Mouse (Mus musculus) limb, embryonic 14.5 days (tissue): Measurements from ENCODE around the gene Epha6. TPM values are rescaled to one million over a fixed set of nuclear protein-coding genes. Genes with fewer than 3 reads are reported as not detected.

Source experiments
- ATAC-seq: fragments of 200-750 bp; cut with Nextera tagmentation; 2 replicates; pipeline ENCODE4 v1.8.0; 2017; ENCODE audit warnings: low read depth, moderate number of reproducible peaks, moderate TSS enrichment; ENCODE audit not compliant: low FRiP score
- DNase-seq: peaks from one replicate; pipeline ENCODE4 v3.0.0-alpha.2; 2015; ENCODE audit warnings: low spot score
- H3K27ac ChIP-seq: fragments of 300-500 bp; sonication (generic); replicated peaks from 2 replicates; pipeline ENCODE4 v1.5.1; 2014; ENCODE audit warnings: low read depth, mild to moderate bottlenecking, low read length, moderate library complexity, mixed read lengths
- H3K27me3 ChIP-seq: fragments of 300-500 bp; sonication (generic); 2 replicates; pipeline ENCODE4 v1.6.1; 2014; ENCODE audit warnings: low read length, mixed read lengths; ENCODE audit not compliant: control insufficient read depth, insufficient read depth
- H3K36me3 ChIP-seq: fragments of 300-500 bp; sonication (generic); 2 replicates; pipeline ENCODE4 v1.6.1; 2014; ENCODE audit warnings: mild to moderate bottlenecking, low read length, moderate library complexity, mixed read lengths; ENCODE audit not compliant: control insufficient read depth, insufficient read depth
- H3K4me1 ChIP-seq: fragments of 300-500 bp; sonication (generic); 2 replicates; pipeline ENCODE4 v1.6.1; 2014; ENCODE audit warnings: antibody characterized with exemption, low read length, mixed read lengths; ENCODE audit not compliant: control insufficient read depth, insufficient read depth
- H3K4me2 ChIP-seq: fragments of 300-500 bp; sonication (generic); replicated peaks from 2 replicates; pipeline ENCODE4 v1.6.1; 2014; ENCODE audit warnings: low read depth, mild to moderate bottlenecking, low read length, moderate library complexity; ENCODE audit not compliant: severe bottlenecking
- H3K4me3 ChIP-seq: fragments of 300-500 bp; sonication (generic); replicated peaks from 2 replicates; pipeline ENCODE4 v1.5.1; 2014; ENCODE audit warnings: low read length
- H3K9ac ChIP-seq: fragments of 300-500 bp; sonication (generic); 2 replicates; pipeline ENCODE4 v1.6.1; 2014; ENCODE audit warnings: mild to moderate bottlenecking, low read depth, low read length, moderate library complexity; ENCODE audit not compliant: severe bottlenecking
- H3K9me3 ChIP-seq: fragments of 300-500 bp; sonication (generic); 2 replicates; pipeline ENCODE4 v1.6.1; 2016; ENCODE audit warnings: low read length; ENCODE audit not compliant: control insufficient read depth
- POLR2A ChIP-seq: fragments of 200-500 bp; IDR thresholded peaks from 2 replicates; pipeline ENCODE4 v1.8.0; 2012; ENCODE audit warnings: inconsistent platforms, mild to moderate bottlenecking, moderate library complexity, borderline replicate concordance; ENCODE audit not compliant: insufficient read depth, insufficient read length; ENCODE audit errors: extremely low read depth
- WGBS: fragments of 180-500 bp; shearing (Covaris S2); extraction: QIAGEN DNeasy Blood & Tissue Kit; methylation state at CpG from one replicate; pipeline ENCODE4 v1.1.7; 2014; 5-methylcytosine and 5-hydroxymethylcytosine counted together
- polyA plus RNA-seq, 2 experiments: library from polyadenylated mRNA; depleted of rRNA in 1 of 2; stranded (reverse) in 1 of 2; unstranded in 1 of 2; fragments of >200 nt; fragmentation: Nextera tagmentation in 1 of 2; extraction: Ambion mirVana in 1 of 2; gene quantifications; 2 replicates each; pipeline versions ENCODE4 v1.2.1 to v1.2.3; 2012 to 2014

Epha6 gene
- polyA plus RNA-seq, 2 experiments: 0.35 to 0.67 TPM

GRCm38 (mm10) chr16:60233985-60234766 is 371.2 kb downstream of the Epha6 start:
- 92% methylated on average over 5 of the region's 5 CpGs for WGBS
- no peaks in the 10 kb centered on the region for H3K36me3 ChIP-seq
- TF ChIP-seq POLR2A: no peak
- H3K4me3 ChIP-seq: no peak overlapping the region
- no peak overlapping the region for H3K27ac ChIP-seq
- DNase-seq (no peak), ATAC-seq (no peak)
- H3K4me2 ChIP-seq: no peak overlapping the region
- no peak overlapping the region for H3K9ac ChIP-seq
- H3K9me3 ChIP-seq: no peaks in the 10 kb centered on the region
- H3K4me1 ChIP-seq: no peaks in the 10 kb centered on the region
- no peaks in the 10 kb centered on the region for H3K27me3 ChIP-seq

DNA sequence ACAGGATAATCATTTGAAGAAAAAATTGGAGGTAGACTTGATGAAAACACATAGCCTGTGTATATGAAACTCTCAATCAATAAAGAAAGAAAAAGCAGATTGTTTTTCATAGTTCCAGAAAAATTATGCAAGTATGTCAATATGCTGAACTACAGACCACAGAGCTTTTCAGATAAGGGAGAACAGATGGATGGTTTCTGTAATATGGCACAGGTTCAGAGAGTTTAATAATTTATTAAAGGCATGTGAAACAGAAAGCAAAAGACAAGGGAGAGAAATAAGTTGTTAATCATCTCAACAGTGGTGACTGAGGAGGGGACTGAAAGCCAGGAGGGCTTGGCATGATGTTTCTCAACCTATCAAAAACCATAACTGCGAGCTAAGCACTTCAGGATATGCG is 372.3 kb downstream of the Epha6 start:
- Histone ChIP-seq H3K9me3 (no peaks in the 10 kb centered on the region), H3K4me2 (no peak overlapping the region), H3K4me1 (no peaks in the 10 kb centered on the region), H3K9ac (no peak overlapping the region), H3K4me3 (no peak overlapping the region), H3K36me3 (no peaks in the 10 kb centered on the region), H3K27me3 (no peaks in the 10 kb centered on the region), H3K27ac (no peak overlapping the region)
- ATAC-seq (no peak), DNase-seq (peak; percentile 15)
- TF ChIP-seq POLR2A: no peak
- 81% methylated on average over 2 of the region's 2 CpGs for WGBS

DNA sequence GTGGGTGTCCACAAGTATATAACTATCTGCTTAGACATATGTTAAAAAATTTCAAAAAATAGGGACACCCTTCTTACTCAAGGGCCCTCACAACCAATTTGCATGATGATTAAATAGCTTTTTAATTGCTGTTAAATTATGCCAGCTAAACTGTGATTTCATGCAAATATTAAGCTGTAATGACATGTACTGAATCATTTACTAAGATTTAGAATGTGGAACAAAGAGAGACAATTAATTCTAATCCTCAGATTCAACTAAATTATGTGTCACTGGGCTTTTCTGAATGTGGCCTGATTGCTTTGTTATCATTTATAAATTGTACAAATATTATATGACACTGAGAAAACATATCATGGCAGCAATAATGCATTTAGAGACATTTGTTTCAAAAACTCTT is 396.2 kb downstream of the Epha6 start:
- no peak for TF ChIP-seq POLR2A
- H3K27me3 ChIP-seq: no peaks in the 10 kb centered on the region
- H3K9ac ChIP-seq: no peak overlapping the region
- no peak overlapping the region for H3K4me3 ChIP-seq
- no peaks in the 10 kb centered on the region for H3K36me3 ChIP-seq
- ATAC-seq (no peak), DNase-seq (no peak)
- H3K9me3 ChIP-seq: no peaks in the 10 kb centered on the region
- H3K4me2 ChIP-seq: no peak overlapping the region
- no peak overlapping the region for H3K27ac ChIP-seq
- H3K4me1 ChIP-seq: no peaks in the 10 kb centered on the region

DNA sequence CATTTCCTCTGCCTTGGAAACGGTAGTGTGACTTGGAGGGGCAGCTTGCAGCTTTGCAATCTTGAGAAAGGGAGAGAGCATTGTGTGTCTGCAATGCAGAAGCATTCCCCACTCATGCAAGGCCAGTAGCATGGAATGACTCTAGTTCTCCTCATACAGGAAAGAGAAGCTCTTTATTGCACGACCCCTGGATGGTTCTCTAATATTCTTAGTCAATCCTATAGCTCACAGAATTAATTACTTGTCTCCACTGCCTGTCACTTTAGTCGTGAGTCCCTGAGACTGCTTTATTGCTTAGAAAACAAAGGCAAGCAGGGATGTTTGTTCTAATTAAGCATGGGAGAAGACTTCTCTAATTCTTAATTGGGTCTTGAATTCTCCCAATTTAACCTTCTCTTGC is 429.8 kb downstream of the Epha6 start:
- Histone ChIP-seq H3K4me1 (no peaks in the 10 kb centered on the region), H3K9me3 (no peaks in the 10 kb centered on the region), H3K27me3 (no peaks in the 10 kb centered on the region), H3K4me3 (no peak overlapping the region), H3K36me3 (no peaks in the 10 kb centered on the region), H3K27ac (no peak overlapping the region), H3K4me2 (no peak overlapping the region), H3K9ac (no peak overlapping the region)
- no peak for ATAC-seq
- DNase-seq: no peak
- no peak for TF ChIP-seq POLR2A
- WGBS: 15% methylated on average over 3 of the region's 3 CpGs

DNA sequence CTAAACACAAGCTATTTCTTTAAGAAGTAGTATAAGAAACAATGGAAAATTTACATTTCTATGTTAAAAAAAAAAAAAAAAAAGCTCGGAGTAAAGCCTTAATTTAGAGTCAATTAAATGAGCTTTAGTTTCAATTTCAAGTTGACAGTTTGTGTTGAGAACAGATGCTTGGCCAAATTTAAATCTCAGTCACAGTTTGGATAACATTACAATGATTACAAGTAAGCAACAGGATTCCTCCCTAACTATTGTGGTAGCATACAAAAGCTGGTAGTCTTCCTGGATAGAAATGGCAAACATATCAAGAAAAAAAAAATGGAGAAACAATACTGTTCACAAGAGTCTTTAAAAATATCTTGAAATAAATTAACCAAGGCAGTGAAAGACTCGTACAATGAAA is 452.9 kb downstream of the Epha6 start:
- H3K4me3 ChIP-seq: no peak overlapping the region
- no peaks in the 10 kb centered on the region for H3K27me3 ChIP-seq
- H3K4me1 ChIP-seq: no peaks in the 10 kb centered on the region
- 66% methylated on average over 2 of the region's 2 CpGs for WGBS
- no peaks in the 10 kb centered on the region for H3K36me3 ChIP-seq
- H3K27ac ChIP-seq: no peak overlapping the region
- ATAC-seq (no peak), DNase-seq (no peak)
- no peak overlapping the region for H3K4me2 ChIP-seq
- no peak for TF ChIP-seq POLR2A
- H3K9me3 ChIP-seq: no peaks in the 10 kb centered on the region
- no peak overlapping the region for H3K9ac ChIP-seq

- ATAC-seq (no peak), DNase-seq (no peak)
- H3K9ac ChIP-seq: no peak overlapping the region
- no peaks in the 10 kb centered on the region for H3K27me3 ChIP-seq
- 66% methylated on average over 3 of the region's 3 CpGs for WGBS
- no peak overlapping the region for H3K4me3 ChIP-seq
- no peak overlapping the region for H3K27ac ChIP-seq
- no peaks in the 10 kb centered on the region for H3K4me1 ChIP-seq
- no peak for TF ChIP-seq POLR2A
- H3K4me2 ChIP-seq: no peak overlapping the region
- no peaks in the 10 kb centered on the region for H3K36me3 ChIP-seq
- no peaks in the 10 kb centered on the region for H3K9me3 ChIP-seq
These were observed 461.0 kb downstream of the Epha6 start for GRCm38 (mm10) chr16:60144370-60144769.
